Mouse (Mus musculus) adipocyte (in vitro differentiated cells): ENCODE results near the gene Ncoa3.
"Not testable (repeated sequence)": the region's sequence is repeated elsewhere in the genome, so short reads cannot be mapped to it uniquely, and the experiment has no call there.

Experiments
- DNase-seq: peaks from one replicate; pipeline ENCODE4 v3.0.0-alpha.2; 2016; ENCODE audit warnings: low spot score

Gene Ncoa3

DNA sequence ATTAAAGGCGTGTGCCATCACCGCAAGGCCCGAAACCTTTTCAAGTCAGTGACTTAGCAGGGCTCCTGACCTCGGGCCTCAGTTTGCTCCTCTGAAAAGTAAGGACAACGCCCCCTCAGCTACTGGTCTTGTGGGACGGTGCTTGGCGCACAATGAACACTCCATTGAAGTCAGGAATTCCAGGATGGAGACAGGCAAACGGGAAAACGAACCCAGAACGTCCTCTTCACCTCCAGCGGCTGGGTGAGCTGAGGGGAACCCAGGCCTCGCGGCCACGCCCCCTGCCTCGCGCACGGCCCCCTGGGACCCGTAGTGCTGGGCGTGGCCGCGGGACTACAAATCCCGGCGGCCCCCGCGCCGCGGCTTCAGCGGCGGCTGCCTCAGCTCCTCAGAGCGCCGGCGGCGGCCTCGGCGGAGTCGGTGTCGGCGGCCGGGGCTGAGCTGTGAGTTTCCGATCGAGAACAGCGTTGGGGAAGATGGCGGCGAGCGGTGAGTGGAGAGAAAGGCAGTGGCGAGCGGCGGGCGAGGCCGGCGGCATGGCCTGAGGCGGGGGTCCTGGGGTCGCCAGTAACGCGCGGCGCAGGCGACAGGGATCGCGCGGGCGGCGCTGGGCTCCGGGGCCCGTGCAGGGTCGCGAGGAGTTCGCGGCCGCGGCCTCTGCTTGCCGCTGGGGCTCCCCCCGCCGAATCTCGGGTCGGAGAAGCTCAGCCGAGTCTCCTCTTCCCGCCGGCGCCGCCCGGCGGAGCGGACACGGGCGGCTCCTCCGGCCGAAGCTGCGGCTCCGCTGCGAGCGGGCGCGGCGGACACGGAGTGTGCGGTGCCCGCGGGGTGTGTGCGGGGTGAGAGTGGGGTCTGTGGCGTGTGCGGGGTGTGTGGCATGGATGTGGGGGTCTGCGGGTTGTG, at the start of gene Ncoa3:
Ncoa3 (plus strand) TSS at position 367 of the 903 bp plus-strand sequence.
- peak; percentile 90 for DNase-seq

DNA sequence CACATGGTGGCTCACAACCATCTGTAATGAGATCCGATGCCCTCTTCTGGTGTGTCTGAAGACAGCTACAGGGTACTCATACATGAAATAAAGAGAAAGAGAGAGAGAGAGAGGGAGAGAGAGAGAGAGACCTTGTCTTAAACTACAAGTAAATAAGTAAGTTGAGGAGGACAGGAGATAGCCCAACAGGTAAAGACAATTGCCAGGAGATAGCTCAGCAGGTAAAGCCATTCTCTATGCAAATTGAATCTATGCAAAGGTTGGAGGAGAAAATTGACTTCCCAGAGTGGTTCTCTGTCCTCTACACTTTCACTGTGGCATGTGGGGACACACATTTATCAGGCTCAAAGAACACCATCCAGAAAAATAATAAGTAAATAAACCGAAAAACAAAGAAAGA, 49.3 kb upstream of the Ncoa3 start:
- no peak for DNase-seq

DNA sequence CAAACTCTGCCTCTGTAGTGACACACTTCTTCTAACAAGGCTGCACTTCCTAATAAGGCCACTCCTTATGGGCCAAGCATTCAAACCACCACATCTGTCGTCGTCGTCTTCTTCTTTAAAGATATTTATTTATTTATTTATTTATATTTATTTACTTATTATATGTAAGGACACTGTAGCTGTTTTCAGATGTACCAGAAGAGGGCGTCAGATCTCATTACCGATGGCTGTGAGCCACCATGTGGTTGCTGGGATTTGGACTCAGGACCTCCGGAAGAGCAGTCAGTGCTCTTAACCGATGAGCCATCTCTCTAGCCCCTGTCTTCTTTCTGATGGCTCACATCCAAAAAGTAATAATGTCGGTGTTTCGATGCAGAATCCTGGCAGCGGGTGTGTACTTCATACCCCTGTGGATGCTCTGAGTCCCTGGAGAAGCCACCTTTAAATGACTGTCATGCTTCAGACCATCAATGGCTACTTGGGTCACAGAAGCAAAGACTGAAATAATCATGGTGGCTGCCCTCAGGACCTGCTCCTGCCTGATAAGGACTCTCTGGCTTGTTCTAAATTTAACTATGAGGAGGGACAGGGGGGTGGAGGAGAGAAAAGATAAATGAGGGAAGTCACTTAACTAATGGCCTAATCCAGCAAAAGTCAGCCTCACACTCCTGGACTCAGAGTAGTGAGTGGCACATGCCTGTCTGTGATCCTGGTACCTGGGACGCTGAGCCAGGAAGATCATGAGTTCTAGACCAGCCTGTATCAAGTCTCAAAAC, 47.7 kb upstream of the Ncoa3 start:
- DNase-seq = no peak

DNA sequence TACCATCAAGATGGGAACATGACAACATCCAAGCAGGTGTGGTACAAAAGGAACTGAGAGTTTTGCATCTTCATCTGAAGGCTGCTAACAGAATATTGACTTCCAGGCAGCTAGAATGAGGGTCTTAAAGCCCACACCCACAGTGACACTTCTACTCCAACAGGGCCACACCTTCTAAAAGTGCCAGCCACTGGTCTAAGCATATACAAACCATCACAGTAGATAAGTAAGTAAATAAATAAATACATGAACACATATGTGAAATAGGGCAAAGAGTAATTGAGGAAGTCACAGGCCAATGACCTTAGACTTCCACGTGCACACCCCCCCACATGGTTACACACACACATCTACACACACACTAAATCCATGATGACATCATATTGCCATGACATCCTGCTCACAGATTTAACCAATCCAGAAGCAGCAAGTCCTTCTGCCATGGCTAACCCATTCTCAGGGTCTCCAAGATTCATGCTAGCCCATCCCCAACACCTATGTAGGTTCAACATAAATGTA, 46.3 kb upstream of the Ncoa3 start:
- no peak for DNase-seq

DNA sequence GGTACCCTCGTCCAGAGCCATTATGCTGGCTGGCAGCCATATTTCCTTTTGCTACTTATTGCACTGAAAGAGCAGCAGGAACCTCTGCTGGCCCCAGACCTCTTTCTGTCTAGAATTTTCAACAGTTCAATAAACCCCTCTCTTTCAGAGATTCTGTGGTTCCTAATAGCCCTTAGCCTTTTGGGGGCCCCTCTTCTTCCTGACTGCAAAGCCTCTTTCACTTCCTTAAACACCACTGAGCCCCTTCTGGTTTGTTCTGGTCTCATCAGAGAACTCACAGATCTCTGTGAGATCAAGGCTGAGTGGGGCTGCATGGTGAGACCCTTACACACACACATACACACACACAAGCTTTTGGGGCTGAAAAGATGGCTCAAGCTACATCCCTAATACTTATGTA, 44.4 kb upstream of the Ncoa3 start:
- DNase-seq = no peak

DNA sequence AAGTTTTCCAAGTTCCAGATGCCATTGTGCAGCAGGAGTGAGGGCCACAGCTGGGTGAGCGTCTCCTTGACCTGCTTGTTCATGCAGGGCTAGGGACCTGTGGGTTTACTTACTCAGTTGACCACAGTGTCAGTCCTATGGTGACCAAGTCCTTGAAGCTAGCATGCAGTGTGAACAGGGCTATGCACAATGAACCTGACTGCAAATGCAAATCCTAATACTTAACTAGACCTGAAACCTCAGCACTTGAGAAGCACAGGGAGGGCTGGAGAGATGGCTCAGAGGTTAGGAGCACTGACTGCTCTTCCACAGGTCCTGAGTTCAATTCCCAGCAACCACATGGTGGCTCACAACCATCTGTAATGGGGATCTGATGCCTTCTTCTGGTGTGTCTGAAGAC, 43.7 kb upstream of the Ncoa3 start:
- DNase-seq = not testable (repeated sequence)

DNA sequence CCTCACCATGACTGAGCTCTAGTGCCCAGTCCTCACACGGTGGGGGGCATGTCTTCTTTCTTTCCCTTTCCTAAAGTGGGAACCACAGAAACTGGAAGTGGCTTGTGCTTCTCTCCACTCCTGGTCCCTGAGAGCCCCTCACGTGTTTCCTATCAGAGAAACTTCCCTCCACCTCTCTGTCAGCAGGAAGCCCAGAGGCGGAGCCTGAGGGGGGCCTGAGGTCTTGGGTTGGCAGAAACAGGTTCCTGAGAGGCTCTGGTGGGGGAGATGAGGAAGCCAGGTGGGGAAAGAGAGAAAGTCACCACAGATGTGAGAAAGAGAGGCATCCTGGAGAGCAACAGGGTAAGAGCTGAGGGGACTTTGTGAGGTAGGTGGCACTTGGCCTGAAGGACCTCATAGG, 42.7 kb upstream of the Ncoa3 start:
- no peak for DNase-seq

DNA sequence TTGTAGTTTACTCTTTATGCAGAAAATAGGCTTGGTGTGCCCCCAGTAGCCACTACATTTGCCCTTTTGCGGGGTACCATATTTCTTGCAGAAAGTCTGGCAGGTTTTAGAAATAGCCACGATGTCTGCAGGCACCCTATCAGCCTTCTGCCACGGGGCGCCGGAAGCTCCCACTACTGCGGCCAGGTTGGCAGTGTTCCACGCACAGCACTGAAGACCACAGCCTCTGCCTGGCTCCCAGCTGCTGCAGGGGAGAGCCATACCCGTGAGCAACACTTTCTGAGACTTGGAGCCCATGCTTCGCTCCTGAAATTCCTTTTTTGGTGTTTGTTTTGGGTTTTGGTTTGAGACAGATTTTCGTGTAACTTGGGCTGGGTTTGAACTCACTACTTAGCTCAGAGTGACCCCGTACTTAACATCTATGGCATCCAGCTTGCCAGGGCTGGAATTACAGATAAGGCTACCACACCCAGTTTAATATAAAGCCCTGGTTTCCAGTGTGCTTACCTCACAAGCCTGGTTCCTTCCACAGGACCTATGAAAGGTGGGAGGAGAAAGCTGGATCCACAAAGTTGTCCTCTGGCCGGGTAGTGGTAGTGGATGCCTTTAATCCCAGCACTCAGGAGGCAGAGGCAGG, 40.9 kb upstream of the Ncoa3 start:
- no peak for DNase-seq

DNA sequence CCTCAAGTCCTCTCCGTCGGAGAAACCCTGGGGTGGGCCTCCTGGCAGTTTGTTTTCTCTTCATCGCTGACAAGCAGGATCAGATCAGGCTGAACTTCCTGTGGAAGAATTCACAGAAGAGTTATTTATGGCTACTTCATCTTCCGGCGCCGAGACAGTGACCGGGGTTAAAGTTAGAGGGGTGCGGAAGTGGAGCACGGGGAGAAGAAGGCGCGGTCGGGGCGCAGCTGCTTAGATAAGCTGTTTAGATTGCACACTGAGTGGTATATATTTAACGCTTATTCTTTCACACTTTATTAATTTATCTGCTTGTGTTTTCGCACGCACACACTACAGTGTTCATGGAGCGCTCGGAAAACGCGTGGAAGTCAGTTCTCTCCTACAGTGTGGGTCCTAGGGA, 37.6 kb upstream of the Ncoa3 start:
- no peak for DNase-seq

DNA sequence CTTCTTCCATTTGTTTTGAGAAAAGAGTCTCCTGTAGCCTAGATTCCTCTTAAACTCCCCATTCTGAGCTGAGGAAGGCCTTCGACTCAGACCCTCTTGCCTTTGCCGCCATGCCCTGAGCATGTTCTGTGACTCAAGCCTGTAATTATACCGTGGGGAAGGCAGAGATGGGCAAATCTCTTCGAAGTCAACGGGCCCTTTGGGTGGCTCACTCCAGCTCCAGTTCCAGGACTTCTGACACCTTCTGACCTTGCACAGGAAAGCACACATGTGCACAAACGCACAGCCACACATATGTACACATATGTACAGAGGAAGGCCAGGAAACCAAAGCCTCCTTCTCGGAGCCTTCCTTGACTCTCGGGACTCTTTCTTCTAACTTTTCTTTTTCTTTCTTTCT, 37.0 kb upstream of the Ncoa3 start:
- DNase-seq = no peak

DNA sequence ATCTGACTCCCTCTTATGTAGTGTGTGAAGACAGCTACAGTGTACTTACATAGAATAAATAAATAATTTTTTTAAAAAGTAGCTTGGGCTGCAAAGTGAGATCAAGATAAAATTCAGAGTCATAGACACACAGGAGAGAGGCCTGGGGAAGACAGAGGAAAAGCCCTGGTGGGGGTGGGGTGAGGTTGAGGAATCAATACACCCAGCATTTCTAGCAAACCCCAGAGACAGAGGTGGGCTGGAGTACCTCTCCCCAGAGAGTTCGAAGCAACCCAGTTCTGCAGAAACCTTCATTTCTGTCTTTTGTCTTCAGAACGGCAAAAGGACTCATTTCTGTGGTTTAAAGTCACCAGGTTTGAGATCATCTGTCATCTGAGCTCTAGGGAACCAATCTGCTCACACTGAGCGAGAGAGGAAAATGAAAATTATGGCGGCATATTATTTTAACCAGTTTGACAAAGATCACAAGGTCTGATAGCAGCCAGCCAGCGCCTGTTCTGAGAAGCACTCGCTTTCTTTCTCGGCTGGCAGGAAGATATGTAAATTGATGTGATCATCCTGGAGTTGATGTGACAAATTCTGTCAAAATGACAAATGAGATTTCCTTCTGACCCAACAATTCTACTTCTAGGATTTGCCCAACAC, 36.2 kb upstream of the Ncoa3 start:
- DNase-seq = no peak

DNA sequence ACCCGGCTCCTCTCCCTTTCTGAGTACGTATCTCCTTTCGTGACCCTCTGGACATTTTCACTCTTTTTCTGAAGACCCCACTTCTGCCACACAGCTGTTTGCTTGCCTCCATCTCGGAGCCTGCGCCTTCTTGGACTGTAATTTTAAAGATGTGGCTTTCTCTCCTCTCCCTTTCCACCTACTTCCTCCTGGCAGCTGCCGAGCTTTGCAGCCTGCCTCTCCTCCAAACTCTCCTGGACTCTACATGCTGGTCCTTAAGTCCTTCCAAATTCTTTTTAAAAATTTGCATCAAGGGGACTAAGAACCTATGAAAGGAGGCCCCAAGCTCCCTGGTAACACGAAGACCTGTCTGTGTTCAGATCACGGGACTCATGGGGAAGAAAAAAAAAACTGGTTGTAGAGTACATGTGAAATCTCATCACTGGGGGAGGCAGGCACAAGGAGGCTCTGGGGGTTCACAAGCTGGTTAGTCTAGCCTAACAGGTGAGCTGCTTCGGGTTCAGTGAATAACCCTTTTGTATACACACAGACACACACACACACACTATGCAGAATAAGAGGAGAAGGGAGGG, 35.1 kb upstream of the Ncoa3 start:
- no peak for DNase-seq

DNA sequence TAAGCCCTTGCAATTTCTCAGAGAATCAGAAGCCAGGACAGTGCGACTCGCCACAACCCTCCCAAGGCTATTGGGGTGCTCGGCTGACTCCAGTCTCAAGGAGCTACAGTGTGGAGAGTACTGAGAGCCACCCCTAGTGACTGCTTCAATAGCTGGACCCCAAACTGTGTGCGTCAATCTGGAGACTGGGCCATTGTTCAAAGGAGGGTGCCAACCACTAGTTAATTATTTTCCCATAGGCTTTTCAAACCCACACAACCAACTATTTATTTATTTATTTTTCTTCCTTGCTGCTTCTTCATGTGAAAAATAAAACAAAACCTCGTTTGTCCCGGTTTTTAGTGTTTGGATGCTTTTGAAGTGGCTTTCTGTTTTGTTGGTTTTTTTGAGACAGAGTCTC, 33.9 kb upstream of the Ncoa3 start:
- DNase-seq = no peak

DNA sequence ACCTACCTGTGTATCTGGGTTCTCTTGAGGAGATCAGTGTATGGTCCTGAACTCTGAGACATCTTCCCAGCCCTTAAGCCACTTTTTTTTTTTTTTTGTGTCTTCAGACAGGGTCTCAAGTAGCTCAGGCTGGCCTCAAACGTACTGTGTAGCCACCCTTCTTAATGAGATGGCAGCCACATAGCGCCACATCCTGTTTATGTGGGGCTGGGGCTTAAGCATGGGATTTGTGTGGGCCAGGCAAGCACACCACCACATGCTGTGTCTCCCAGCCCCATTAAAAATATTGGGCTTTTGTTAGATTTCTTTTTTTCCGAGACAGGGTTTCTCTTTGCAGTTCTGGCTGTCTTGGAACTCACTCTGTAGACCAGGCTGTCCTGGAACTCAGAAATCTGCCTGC, 31.7 kb upstream of the Ncoa3 start:
- no peak for DNase-seq

DNA sequence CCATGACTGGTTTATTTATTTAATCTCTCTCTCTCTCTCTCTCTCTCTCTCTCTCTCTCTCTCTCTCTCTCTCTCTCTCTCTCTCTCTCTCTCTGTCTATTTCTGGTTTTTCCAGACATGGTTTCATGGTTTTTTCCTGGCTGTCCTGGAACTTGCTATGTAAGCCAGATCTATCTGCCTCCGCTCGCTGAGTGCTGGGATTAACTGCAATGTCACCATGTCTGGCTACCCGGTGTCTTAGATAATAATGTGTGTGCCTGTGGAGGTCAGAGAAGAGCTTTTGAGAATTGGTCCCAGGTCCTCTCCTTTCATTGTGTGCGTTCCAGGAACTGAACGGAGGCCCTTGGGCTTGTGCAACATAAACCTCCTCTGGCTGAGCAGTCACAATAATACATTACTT, 29.6 kb upstream of the Ncoa3 start:
- no peak for DNase-seq

DNA sequence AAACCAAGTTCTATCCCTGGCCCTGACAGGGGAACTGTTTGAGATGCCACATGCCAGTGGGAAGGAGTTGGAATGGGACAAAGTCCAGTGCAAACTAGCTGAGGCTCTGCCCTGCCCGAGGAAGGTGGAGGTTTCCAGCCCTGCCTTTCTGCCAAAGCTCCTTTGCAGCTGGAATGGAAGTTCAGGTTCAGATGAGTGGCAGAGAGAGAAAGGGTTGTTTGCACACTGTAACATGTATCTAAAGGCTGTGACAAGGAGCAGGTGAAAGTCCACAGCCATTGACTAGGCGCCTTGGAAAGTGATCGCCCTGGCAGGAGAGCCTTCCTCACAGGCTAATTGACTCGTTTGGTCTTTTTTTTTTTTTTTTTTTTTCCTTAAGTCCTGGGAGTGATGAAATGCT, 28.3 kb upstream of the Ncoa3 start:
- no peak for DNase-seq

DNA sequence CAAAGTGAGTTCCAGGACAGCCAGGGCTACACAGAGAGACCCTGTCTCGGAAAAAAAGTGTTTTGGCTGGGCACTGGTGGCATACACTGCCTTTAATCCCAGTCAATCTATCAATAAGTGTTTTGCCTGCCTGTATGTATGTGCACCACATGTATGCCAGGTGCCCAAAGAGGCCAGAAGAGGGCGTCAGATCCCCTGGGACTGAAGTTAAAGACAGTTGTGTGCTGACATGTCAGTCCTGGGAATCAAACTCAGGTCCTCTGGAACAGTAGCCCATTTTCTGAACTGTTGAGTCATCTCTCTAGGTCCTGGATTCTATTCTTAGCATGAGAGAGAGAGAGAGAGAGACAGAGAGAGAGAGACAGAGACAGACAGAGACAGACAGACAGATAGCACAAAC, 25.4 kb upstream of the Ncoa3 start:
- no peak for DNase-seq

DNA sequence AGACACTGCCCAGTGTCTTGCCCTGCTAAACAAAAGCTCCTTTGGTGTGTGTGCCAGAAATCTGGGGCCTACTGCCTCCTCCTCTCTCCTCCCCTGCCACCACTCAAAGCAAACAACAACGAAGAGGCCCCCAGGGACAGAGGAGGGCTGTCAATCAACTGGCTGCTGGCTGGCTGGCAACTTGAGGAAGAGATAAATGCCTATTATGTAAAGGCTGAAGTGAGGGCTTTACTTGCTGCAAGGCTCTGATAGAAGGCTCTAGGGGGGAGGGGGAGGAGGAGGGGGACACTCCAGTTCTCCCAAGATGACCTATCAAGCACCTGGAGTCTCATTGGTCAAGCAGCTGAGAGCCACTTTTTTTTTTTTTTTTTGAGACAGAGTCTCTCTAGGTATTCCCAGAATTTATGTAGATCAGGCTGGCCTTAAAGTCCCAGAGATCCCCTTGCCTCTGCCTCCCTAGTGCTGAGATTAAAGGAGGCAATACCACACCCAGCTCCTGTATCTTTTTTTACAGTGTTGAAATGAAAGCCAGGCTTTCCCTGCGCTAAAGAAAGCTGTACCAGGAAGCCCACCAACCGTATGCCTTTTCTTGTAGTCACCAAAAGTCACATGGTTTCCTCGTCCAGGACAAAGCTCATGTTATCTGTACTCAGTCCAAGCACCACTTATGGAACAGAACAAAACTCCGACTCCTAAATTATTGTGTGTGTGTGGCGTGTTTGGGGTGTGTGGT, 24.4 kb upstream of the Ncoa3 start:
- peak; percentile 91 for DNase-seq

DNA sequence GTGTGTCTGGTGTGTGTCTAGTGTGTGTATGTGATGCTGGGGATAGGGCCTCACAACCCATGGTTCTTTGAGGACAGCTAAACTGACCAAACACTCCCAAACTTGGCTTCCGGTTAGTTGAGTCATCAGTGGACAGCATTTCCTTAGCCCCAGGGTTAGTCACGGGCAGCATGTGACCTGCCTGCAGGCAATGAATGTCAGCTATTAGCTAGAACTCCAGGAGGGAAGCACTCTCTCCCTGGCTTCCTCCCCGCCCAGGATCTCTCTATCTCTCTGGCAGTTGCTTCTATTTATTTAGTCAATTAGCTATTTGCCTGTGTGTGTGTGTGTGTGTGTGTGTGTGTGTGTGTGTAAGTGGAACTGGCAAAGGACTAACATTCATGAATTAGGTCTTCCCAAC, 23.6 kb upstream of the Ncoa3 start:
- DNase-seq = peak; percentile 80

DNA sequence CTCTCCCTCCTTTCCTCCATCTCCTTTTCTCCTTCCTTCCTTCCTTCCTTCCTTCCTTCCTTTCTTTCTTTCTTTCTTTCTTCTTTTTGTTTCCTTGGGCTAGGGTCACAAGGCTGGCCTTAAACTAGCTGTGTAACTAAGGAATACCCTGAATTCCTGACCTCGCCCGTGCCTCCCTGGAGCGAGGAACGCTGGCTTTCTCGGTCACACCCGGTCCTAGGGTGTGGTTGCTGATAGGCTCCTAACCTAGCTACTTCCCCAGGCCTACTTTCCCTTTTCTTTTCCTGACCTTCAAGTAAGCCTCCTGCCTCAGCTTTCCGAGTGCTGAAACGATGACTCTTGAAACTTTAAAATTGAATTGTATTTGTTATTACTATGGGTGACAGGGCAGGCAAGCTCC, 23.0 kb upstream of the Ncoa3 start:
- no peak for DNase-seq

DNA sequence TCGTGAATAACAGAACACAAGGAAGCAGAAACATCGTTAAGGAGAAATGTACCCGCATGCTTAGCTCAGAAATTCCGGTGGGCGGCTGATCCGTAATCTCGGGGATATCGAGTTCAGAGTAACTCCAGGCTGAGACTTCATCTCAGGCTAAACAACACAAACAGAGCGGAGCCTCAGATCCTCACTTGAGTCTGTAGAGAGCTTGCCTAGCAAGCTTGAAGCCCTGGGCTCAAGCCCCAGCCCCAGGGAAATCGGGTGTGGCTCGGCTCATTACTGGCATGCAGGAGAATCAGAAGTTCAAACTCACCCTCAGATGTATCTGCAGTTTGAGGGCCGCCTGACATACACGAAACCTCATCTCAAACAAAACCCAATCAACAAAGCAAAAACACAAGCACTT, 22.5 kb upstream of the Ncoa3 start:
- no peak for DNase-seq
